Mouse (Mus musculus): ENCODE results near the gene Rusc1. TPM values are rescaled to one million over a fixed set of nuclear protein-coding genes. Genes with fewer than 3 reads are reported as not detected.

Rusc1 gene
- polyA plus RNA-seq, 1 experiment = 20.2 TPM

DNA sequence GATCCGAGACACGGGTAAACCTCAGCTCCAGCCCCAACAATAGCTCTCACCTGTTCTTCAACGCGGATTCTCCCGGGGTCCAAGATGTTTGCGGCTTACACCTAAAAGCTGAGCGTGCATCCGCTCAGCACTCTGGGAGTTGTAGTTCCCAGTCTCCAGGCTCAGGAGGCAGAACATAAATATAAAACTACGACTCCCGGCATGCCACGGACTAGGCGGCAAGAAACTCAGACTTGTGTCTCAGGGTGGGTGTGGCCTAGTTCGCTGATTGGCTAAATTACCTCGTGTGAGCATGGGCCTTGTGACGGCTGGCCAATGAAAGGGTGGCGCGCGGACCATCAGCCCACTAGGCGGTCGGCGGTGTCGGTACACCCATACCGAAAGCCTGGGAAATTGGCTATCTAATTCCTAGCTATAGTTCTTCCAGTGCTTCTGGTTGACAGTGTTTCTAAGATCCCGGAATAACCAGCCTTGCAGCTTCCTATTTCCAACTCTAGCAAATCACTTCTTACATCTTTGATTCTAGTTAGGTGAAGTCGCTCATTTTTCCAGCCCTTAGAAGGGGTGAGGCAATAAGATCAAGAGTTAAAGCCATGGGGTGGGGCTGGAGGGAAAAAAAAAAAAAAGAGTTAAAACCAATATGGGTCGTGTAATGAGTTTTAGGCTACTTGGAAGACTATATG is 8.8 kb upstream of the Rusc1 start, which contains the start of gene Fdps:
TSS of gene Fdps (minus strand) at position 148 of the 683 bp plus-strand sequence.
- Histone ChIP-seq H3K36me3 (ENCODE audit: control insufficient read depth, insufficient read depth) (peaks cover 23% of the 10 kb centered on the region), H3K4me3 (peak within 1 kb of the TSS; percentile 77)
- TF ChIP-seq USF1 (IDR thresholded peaks at IDR 0.05; ENCODE audit: low read depth) (peak; percentile 64), MAX (IDR thresholded peaks at IDR 0.05; ENCODE audit: low read depth) (peak; percentile 22), REST (IDR thresholded peaks at IDR 0.05; ENCODE audit: insufficient read depth, insufficient read length) (no peak), TCF12 (IDR thresholded peaks at IDR 0.05; ENCODE audit: insufficient read depth, poor library complexity, severe bottlenecking) (no peak), MYOG (IDR thresholded peaks at IDR 0.05; ENCODE audit: control insufficient read depth in 1 of 3, insufficient read depth in 1 of 3, insufficient read length in 2 of 3, low read depth in 2 of 3) (peak in 1 of 3 experiments; percentile 0), SRF (IDR thresholded peaks at IDR 0.05; ENCODE audit: control insufficient read depth, insufficient read length, low read depth) (no peak), E2F4 (IDR thresholded peaks at IDR 0.05; ENCODE audit: insufficient read depth) (peak; percentile 27), POLR2A (IDR thresholded peaks at IDR 0.05; ENCODE audit: insufficient read length, low read depth) (peak; percentile 51), TCF3 (IDR thresholded peaks at IDR 0.05; ENCODE audit: insufficient read length, low read depth) (no peak), POLR2AphosphoS2 (IDR thresholded peaks at IDR 0.05; ENCODE audit: insufficient read length, low read depth) (peak; percentile 77), MYOD1 (IDR thresholded peaks at IDR 0.05; ENCODE audit: control insufficient read depth in 1 of 3, insufficient read length in 2 of 3, low read depth in 2 of 3) (peak in 1 of 3 experiments; percentile 6), CEBPB (IDR thresholded peaks at IDR 0.05; ENCODE audit: insufficient read depth, poor library complexity, severe bottlenecking) (no peak)

GRCm38 (mm10) chr3:89101459-89101811 is 8.3 kb upstream of the Rusc1 start:
- peak overlapping the region; percentile 61 for H3ac ChIP-seq (ENCODE audit: control insufficient read depth, insufficient read length)
- H3K36me3 ChIP-seq (ENCODE audit: control insufficient read depth, insufficient read depth) = peaks cover 28% of the 10 kb centered on the region
- peak overlapping the region; percentile 77 for H3K4me3 ChIP-seq
- H3K27me3 ChIP-seq (ENCODE audit: control insufficient read depth, insufficient read depth, insufficient read length) = no peaks in the 10 kb centered on the region
- peaks cover 53% of the 10 kb centered on the region for H3K79me2 ChIP-seq (ENCODE audit: control insufficient read depth, insufficient read depth)
- TF ChIP-seq MYOG (IDR thresholded peaks at IDR 0.05; ENCODE audit: control insufficient read depth in 1 of 3, insufficient read depth in 1 of 3, insufficient read length in 2 of 3, low read depth in 2 of 3) (peak; percentile 4 to 85 (median 75)), MYOD1 (IDR thresholded peaks at IDR 0.05; ENCODE audit: control insufficient read depth in 1 of 3, insufficient read length in 2 of 3, low read depth in 2 of 3) (peak in 2 of 3 experiments; percentile 71 to 88), POLR2A (IDR thresholded peaks at IDR 0.05; ENCODE audit: insufficient read length, low read depth) (no peak)
- peak overlapping the region; percentile 93 for H3K4me2 ChIP-seq (ENCODE audit: low read depth)

More for the DNA sequence above, 8.8 kb upstream of the Rusc1 start, which contains the start of gene Fdps:
- peak within 1 kb of the TSS; percentile 61 for H3ac ChIP-seq (ENCODE audit: control insufficient read depth, insufficient read length)
- no peaks in the 10 kb centered on the region for H3K27me3 ChIP-seq (ENCODE audit: control insufficient read depth, insufficient read depth, insufficient read length)
- H3K79me2 ChIP-seq (ENCODE audit: control insufficient read depth, insufficient read depth) = peaks cover 48% of the 10 kb centered on the region
- peak within 1 kb of the TSS; percentile 93 for H3K4me2 ChIP-seq (ENCODE audit: low read depth)

DNA sequence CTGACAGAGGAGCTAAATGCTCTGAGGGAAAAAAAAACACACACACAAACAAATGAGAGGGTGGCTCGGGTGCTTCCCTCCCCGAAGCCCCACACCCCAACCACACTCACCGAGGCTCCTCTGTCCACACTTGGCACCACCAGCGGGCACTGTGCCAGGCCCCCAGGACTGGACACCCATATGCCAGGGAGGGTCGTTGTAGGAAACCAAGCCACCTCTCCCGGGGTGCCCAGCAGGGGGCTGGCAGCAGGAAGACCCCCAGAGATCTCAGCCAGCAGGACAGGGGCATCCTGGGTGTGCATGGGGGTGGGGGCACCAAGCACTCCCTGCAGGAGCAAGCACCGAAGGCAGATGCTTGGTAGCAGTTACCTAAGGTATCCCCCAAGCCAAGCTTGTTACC is 7.7 kb upstream of the Rusc1 start, which contains the start of gene Gm43738:
TSS of gene Gm43738 (minus strand) at position 289 of the 400 bp plus-strand sequence.
- TF ChIP-seq REST (IDR thresholded peaks at IDR 0.05; ENCODE audit: insufficient read depth, insufficient read length) (no peak), MYOD1 (IDR thresholded peaks at IDR 0.05; ENCODE audit: control insufficient read depth in 1 of 3, insufficient read length in 2 of 3, low read depth in 2 of 3) (no peak), USF1 (IDR thresholded peaks at IDR 0.05; ENCODE audit: low read depth) (no peak), MAX (IDR thresholded peaks at IDR 0.05; ENCODE audit: low read depth) (no peak), CEBPB (IDR thresholded peaks at IDR 0.05; ENCODE audit: insufficient read depth, poor library complexity, severe bottlenecking) (no peak), SRF (IDR thresholded peaks at IDR 0.05; ENCODE audit: control insufficient read depth, insufficient read length, low read depth) (no peak), MYOG (IDR thresholded peaks at IDR 0.05; ENCODE audit: control insufficient read depth in 1 of 3, insufficient read depth in 1 of 3, insufficient read length in 2 of 3, low read depth in 2 of 3) (no peak), TCF12 (IDR thresholded peaks at IDR 0.05; ENCODE audit: insufficient read depth, poor library complexity, severe bottlenecking) (no peak), TCF3 (IDR thresholded peaks at IDR 0.05; ENCODE audit: insufficient read length, low read depth) (no peak), POLR2AphosphoS2 (IDR thresholded peaks at IDR 0.05; ENCODE audit: insufficient read length, low read depth) (no peak), E2F4 (IDR thresholded peaks at IDR 0.05; ENCODE audit: insufficient read depth) (no peak), POLR2A (IDR thresholded peaks at IDR 0.05; ENCODE audit: insufficient read length, low read depth) (no peak)
- Histone ChIP-seq H3K27me3 (ENCODE audit: control insufficient read depth, insufficient read depth, insufficient read length) (no peaks in the 10 kb centered on the region), H3ac (ENCODE audit: control insufficient read depth, insufficient read length) (peak within 1 kb of the TSS; percentile 61), H3K4me3 (peak within 1 kb of the TSS; percentile 77), H3K4me2 (ENCODE audit: low read depth) (peak within 1 kb of the TSS; percentile 93), H3K36me3 (ENCODE audit: control insufficient read depth, insufficient read depth) (peaks cover 30% of the 10 kb centered on the region), H3K79me2 (ENCODE audit: control insufficient read depth, insufficient read depth) (peaks cover 54% of the 10 kb centered on the region)

DNA sequence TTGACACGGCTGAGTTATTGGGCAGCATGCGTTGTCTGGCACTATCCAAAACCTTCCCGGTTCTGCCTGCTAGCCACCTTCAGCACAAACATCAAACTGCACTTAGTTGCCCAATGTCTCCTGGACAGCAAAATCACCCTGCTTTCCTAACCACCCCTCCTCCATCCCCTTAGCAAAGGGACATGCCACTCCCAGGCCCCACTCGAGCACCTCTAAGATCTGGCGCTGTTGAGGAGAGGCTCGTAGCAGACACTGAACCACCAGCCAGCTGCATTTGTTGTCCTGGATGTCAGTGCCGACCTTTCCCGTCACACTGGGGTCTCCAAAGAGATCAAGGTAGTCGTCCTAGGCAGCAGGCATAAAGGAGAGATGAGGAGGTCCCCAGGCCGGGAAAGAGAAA is 910 bp upstream of the Rusc1 start:
- Histone ChIP-seq H3K4me3 (no peak overlapping the region), H3K4me2 (ENCODE audit: low read depth) (no peak overlapping the region), H3K27me3 (ENCODE audit: control insufficient read depth, insufficient read depth, insufficient read length) (no peaks in the 10 kb centered on the region), H3K79me2 (ENCODE audit: control insufficient read depth, insufficient read depth) (peaks cover 27% of the 10 kb centered on the region), H3ac (ENCODE audit: control insufficient read depth, insufficient read length) (no peak overlapping the region), H3K36me3 (ENCODE audit: control insufficient read depth, insufficient read depth) (peaks cover 24% of the 10 kb centered on the region)
- TF ChIP-seq POLR2A (IDR thresholded peaks at IDR 0.05; ENCODE audit: insufficient read length, low read depth) (no peak), POLR2AphosphoS2 (IDR thresholded peaks at IDR 0.05; ENCODE audit: insufficient read length, low read depth) (no peak)

- no peak for TF ChIP-seq TCF12 (IDR thresholded peaks at IDR 0.05; ENCODE audit: insufficient read depth, poor library complexity, severe bottlenecking)
- TF ChIP-seq CEBPB (IDR thresholded peaks at IDR 0.05; ENCODE audit: insufficient read depth, poor library complexity, severe bottlenecking) = no peak
- TF ChIP-seq E2F4 (IDR thresholded peaks at IDR 0.05; ENCODE audit: insufficient read depth) = no peak
- TF ChIP-seq SRF (IDR thresholded peaks at IDR 0.05; ENCODE audit: control insufficient read depth, insufficient read length, low read depth) = no peak
- no peak for TF ChIP-seq MAX (IDR thresholded peaks at IDR 0.05; ENCODE audit: low read depth)
- Histone ChIP-seq H3ac (ENCODE audit: control insufficient read depth, insufficient read length) (peak overlapping the region; percentile 8), H3K36me3 (ENCODE audit: control insufficient read depth, insufficient read depth) (peaks cover 13% of the 10 kb centered on the region), H3K4me2 (ENCODE audit: low read depth) (peak overlapping the region; percentile 98), H3K4me3 (peak overlapping the region; percentile 73), H3K79me2 (ENCODE audit: control insufficient read depth, insufficient read depth) (peaks cover 13% of the 10 kb centered on the region), H3K27me3 (ENCODE audit: control insufficient read depth, insufficient read depth, insufficient read length) (no peaks in the 10 kb centered on the region)
Measured at GRCm38 (mm10) chr3:89092509-89093090, 511 bp downstream of the Rusc1 start.
